Mouse (Mus musculus) brain, adult 10 weeks (tissue): Measurements from ENCODE around the gene Olfr307. TPM values are rescaled to one million over a fixed set of nuclear protein-coding genes. Genes with fewer than 3 reads are reported as not detected.

Experiments
- polyA plus RNA-seq: library from polyadenylated mRNA; stranded (reverse); fragments of 350-450 nt; fragmentation: Illumina TruSeq; extraction: RNeasy Lipid Tissue Mini Kit (QIAGEN cat#74804); gene quantifications from one replicate; pipeline ENCODE4 v1.2.3, GENCODE M21; 2015; ENCODE audit warnings: low read depth, low replicate concordance

Olfr307 gene
- polyA plus RNA-seq: not detected

GRCm38 (mm10) chr7:86337486-86337885, at the start of gene Olfr307:
Olfr307 (minus strand) TSS chr7:86337586.

GRCm38 (mm10) chr7:86386558-86386957, 49.2 kb upstream of the Olfr307 start, which contains the start of gene Olfr304:
Olfr304 (minus strand) TSS chr7:86386658.

GRCm38 (mm10) chr7:86366828-86367227, 29.4 kb upstream of the Olfr307 start, which contains the start of gene Olfr305:
Olfr305 (minus strand) TSS chr7:86366928.

GRCm38 (mm10) chr7:86325530-86325929, 11.9 kb downstream of the Olfr307 start, which contains the start of gene Olfr308:
Olfr308 (minus strand) TSS chr7:86325630.

GRCm38 (mm10) chr7:86313608-86314007, 23.8 kb downstream of the Olfr307 start, which contains the start of gene Olfr309:
Olfr309 (minus strand) TSS chr7:86313708.

Other genes starting within 250 kb of the Olfr307 start
- not detected for gene Vmn2r75, start 165.8 kb downstream of the Olfr307 start, polyA plus RNA-seq
- gene Vmn2r76, start 91.3 kb downstream of the Olfr307 start, polyA plus RNA-seq: not detected
- gene Olfr310, start 60.4 kb downstream of the Olfr307 start, polyA plus RNA-seq: not detected
- not detected for gene Olfr309, start 23.9 kb downstream of the Olfr307 start, polyA plus RNA-seq
- gene Olfr308, start 12.0 kb downstream of the Olfr307 start, polyA plus RNA-seq: not detected
- not detected for gene Olfr305, start 29.3 kb upstream of the Olfr307 start, polyA plus RNA-seq
- gene Olfr304, start 49.1 kb upstream of the Olfr307 start, polyA plus RNA-seq: not detected
- not detected for gene Olfr303, start 60.2 kb upstream of the Olfr307 start, polyA plus RNA-seq
- gene Olfr301, start 66.3 kb upstream of the Olfr307 start, polyA plus RNA-seq: not detected
- gene Olfr299, start 122.3 kb upstream of the Olfr307 start, polyA plus RNA-seq: not detected
- gene Olfr298, start 154.9 kb upstream of the Olfr307 start, polyA plus RNA-seq: not detected
- gene Olfr297, start 182.4 kb upstream of the Olfr307 start, polyA plus RNA-seq: not detected
- gene Olfr295, start 246.3 kb upstream of the Olfr307 start, polyA plus RNA-seq: not detected